Comparison of ENCODE assay signal across 12 mouse cellular contexts in genomic region chr1:132364896-132365557, GRCm38 (mm10). TPM values are rescaled to one million over a fixed set of nuclear protein-coding genes. Genes with fewer than 3 reads are reported as not detected.
DNase-seq lines count a peak whose midpoint lies in the region; ATAC-seq and TF ChIP-seq lines count a peak whose summit lies in the region.
"Had no signal": no experiment of that assay in that cellular context is flagged by ENCODE, and none has a peak within 500 bp of the region (broad histone marks: within the 10 kb centered on the region; RNA-seq: fewer than 3 reads in every experiment).

No protein-coding gene starts in this region.

- no peaks in the 10 kb centered on the region for H3K27me3 ChIP-seq in liver, embryonic 13.5 days
- H3K27me3 ChIP-seq: limb, embryonic 12.5 days had no signal

- H3K4me3 ChIP-seq in left cerebral cortex, adult 2 months, result no peak overlapping the region
- H3K4me3 ChIP-seq in liver, embryonic 13.5 days (replicated peaks), result peak overlapping the region; percentile 89
- H3K4me3 ChIP-seq: limb, embryonic 12.5 days; myocyte had no signal

- peaks cover 85% of the 10 kb centered on the region for H3K36me3 ChIP-seq in liver, embryonic 13.5 days

- H3K9me3 ChIP-seq in liver, embryonic 13.5 days (replicated peaks), result no peaks in the 10 kb centered on the region
- H3K9me3 ChIP-seq: limb, embryonic 12.5 days had no signal

- WGBS in liver, embryonic 13.5 days (ENCODE audit: insufficient replicate concordance), result 74% methylated on average over 7 of the region's 7 CpGs

- no peak for ATAC-seq in liver, embryonic 13.5 days (ENCODE audit: low read depth)

- peak overlapping the region; percentile 94 for H3K9ac ChIP-seq in liver, embryonic 13.5 days
- H3K9ac ChIP-seq: limb, embryonic 12.5 days had no signal

- intact Hi-C loops in left cerebral cortex, adult 2 months (cut with DNase I), result no loop called here

- H3K4me1 ChIP-seq in liver, embryonic 13.5 days (replicated peaks), result peaks cover 90% of the 10 kb centered on the region

- peak overlapping the region; percentile 74 for H3K27ac ChIP-seq in left cerebral cortex, adult 2 months
- peak overlapping the region; percentile 99 for H3K27ac ChIP-seq in liver, embryonic 13.5 days
- H3K27ac ChIP-seq: limb, embryonic 12.5 days had no signal

- no peak for TF ChIP-seq CTCF in left cerebral cortex, adult 2 months (IDR thresholded peaks at IDR 0.05)

- H3K4me2 ChIP-seq in liver, embryonic 13.5 days, result peak overlapping the region; percentile 85
- H3K4me2 ChIP-seq: limb, embryonic 12.5 days had no signal

- DNase-seq in adrenal gland, postnatal 36 days, result peak; percentile 34 to 40
- DNase-seq in adrenal gland, adult 8-10 months, result no peak
- no peak for DNase-seq in left cerebral cortex, adult 2 months (ENCODE audit: extremely low spot score in 1 of 2, low spot score in 2 of 2)
- no peak for DNase-seq in left cerebral cortex, adult 8-10 months (ENCODE audit: low spot score in 2 of 2)
- peak; percentile 68 for DNase-seq in cerebellum, adult 8-10 months
- no peak for DNase-seq in liver, embryonic 13.5 days
- DNase-seq in right cerebral cortex, postnatal 25 days, result no peak
- no peak for DNase-seq in frontal cortex, postnatal 25 days (ENCODE audit: low spot score in 2 of 2)
- DNase-seq: embryo, embryonic 11 days; kidney, adult 11 months had no signal

RNA-seq across cellular contexts. Expression of gene Tmcc2, which starts 26.1 kb away (rescaled TPM):
- 1 to 10 TPM; 6.1 to 9.7 TPM for total RNA-seq in adrenal gland, postnatal 36 days (2021)
- 10 to 100 TPM; 10.3 to 13.9 (median 12.1) TPM for total RNA-seq in adrenal gland, adult 8-10 months (2022)
- 100 to 1,000 TPM; 178 to 192 TPM for total RNA-seq in left cerebral cortex, adult 2 months (2021)
- total RNA-seq in left cerebral cortex, adult 8-10 months (2022), result 100 to 1,000 TPM; 182 to 205 (median 192) TPM
- polyA plus RNA-seq in liver, embryonic 13.5 days (2015; fragmentation: Nextera tagmentation; extraction: Ambion mirVana), result 456 and 511 TPM in 2 replicates

RNA-seq across cellular contexts. Expression of gene Nuak2, which starts 49.1 kb away (rescaled TPM):
- 1 to 10 TPM; 2.8 to 4.9 TPM for total RNA-seq in adrenal gland, postnatal 36 days (2021)
- 10 to 100 TPM in 1 of 4 experiments, 1 to 10 TPM in 3; 3.8 to 11.9 (median 5.2) TPM for total RNA-seq in adrenal gland, adult 8-10 months (2022)
- total RNA-seq in left cerebral cortex, adult 2 months (2021), result 1 to 10 TPM; 1.4 TPM
- total RNA-seq in left cerebral cortex, adult 8-10 months (2022), result 1 to 10 TPM in 3 of 4 experiments, under 1 TPM in 1; 0.81 to 1.7 (median 1.3) TPM
- 1.6 and 1.8 TPM in 2 replicates for polyA plus RNA-seq in liver, embryonic 13.5 days (2015; fragmentation: Nextera tagmentation; extraction: Ambion mirVana)

RNA-seq across cellular contexts. Expression of gene Dstyk, which starts 52.3 kb away (rescaled TPM):
- total RNA-seq in adrenal gland, postnatal 36 days (2021), result 10 to 100 TPM; 22.5 to 23.1 TPM
- total RNA-seq in adrenal gland, adult 8-10 months (2022), result 10 to 100 TPM; 24.4 to 39.9 (median 31.1) TPM
- 10 to 100 TPM; 44.9 to 45.5 TPM for total RNA-seq in left cerebral cortex, adult 2 months (2021)
- total RNA-seq in left cerebral cortex, adult 8-10 months (2022), result 10 to 100 TPM; 40.9 to 51.7 (median 42.4) TPM
- polyA plus RNA-seq in liver, embryonic 13.5 days (2015; fragmentation: Nextera tagmentation; extraction: Ambion mirVana), result 3.7 and 3.8 TPM in 2 replicates

Comparison
In these comparisons a context has a peak if more than half of its experiments do, and no peak if none do; other contexts are left out.
1. DNase-seq: peak in adrenal gland, postnatal 36 days (2 of 2) and cerebellum, adult 8-10 months (single experiment); none in adrenal gland, adult 8-10 months (single experiment), left cerebral cortex, adult 2 months (0 of 2), left cerebral cortex, adult 8-10 months (0 of 2), liver, embryonic 13.5 days (single experiment), right cerebral cortex, postnatal 25 days (single experiment) and frontal cortex, postnatal 25 days (0 of 2).
2. RNA of gene Tmcc2, which starts 26.1 kb away (total RNA-seq): 182 to 205 TPM in left cerebral cortex, adult 8-10 months and 178 to 192 TPM in left cerebral cortex, adult 2 months; 10.3 to 13.9 TPM in adrenal gland, adult 8-10 months and 6.1 to 9.7 TPM in adrenal gland, postnatal 36 days; every median in the first group is over 10 times any median in the second.